In the genomic region with DNA sequence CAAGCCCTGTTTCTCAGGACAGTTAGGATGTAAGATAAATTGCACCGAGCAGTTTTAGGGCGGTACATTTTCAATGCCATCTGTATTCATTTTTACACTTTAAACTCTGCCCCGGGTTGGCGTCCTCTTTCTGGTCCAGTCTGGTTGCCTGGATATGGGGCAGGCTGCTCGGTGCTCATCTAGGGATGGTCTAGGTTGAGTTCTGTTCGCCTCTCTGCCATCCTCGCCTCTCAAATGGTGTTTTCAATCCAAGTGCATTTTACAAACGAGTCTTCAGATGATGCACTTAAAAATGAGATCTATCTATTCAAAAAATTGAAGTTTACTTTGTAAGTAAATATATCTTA, we compare ENCODE assay signal across 9 mouse cellular contexts. TPM values are rescaled to one million over a fixed set of nuclear protein-coding genes. Genes with fewer than 3 reads are reported as not detected.
A peak's percentile ranks its signal among the peaks of the same experiment; 100 is the strongest.
DNase-seq lines count a peak whose midpoint lies in the region; ATAC-seq and TF ChIP-seq lines count a peak whose summit lies in the region.
"Had no signal": no experiment of that assay in that cellular context is flagged by ENCODE, and none has a peak within 500 bp of the region (broad histone marks: within the 10 kb centered on the region; RNA-seq: fewer than 3 reads in every experiment).

No protein-coding gene starts in this region.

- H3K4me1 ChIP-seq in kidney, postnatal 0 days (replicated peaks; ENCODE audit: insufficient read depth, low read length): no peaks in the 10 kb centered on the region
- H3K4me1 ChIP-seq in embryonic facial prominence, embryonic 10.5 days: peaks cover 10% of the 10 kb centered on the region
- H3K4me1 ChIP-seq in hindbrain, embryonic 16.5 days (ENCODE audit: control insufficient read depth, insufficient read depth, low read depth, low read length): no peaks in the 10 kb centered on the region
- H3K4me1 ChIP-seq in midbrain, embryonic 16.5 days (ENCODE audit: control insufficient read depth, insufficient read depth, low read length): no peaks in the 10 kb centered on the region

- H3K9ac ChIP-seq in kidney, postnatal 0 days (ENCODE audit: low read depth, low read length): peak overlapping the region; percentile 54
- peak overlapping the region; percentile 83 for H3K9ac ChIP-seq in hindbrain, embryonic 16.5 days (ENCODE audit: low read depth, low read length)
- H3K9ac ChIP-seq in midbrain, embryonic 16.5 days (ENCODE audit: low read depth, low read length): peak overlapping the region; percentile 80

- peak; percentile 1; the same call in 1 of the 2 replicates for ATAC-seq in kidney, postnatal 0 days (replicated peaks; ENCODE audit: low FRiP score, low read depth)
- ATAC-seq in hindbrain, embryonic 16.5 days: 0 out of 2 replicates have a peak, but pooled peaks have one; percentile 2
- ATAC-seq in midbrain, embryonic 16.5 days: peak; percentile 25

- no peaks in the 10 kb centered on the region for H3K36me3 ChIP-seq in kidney, postnatal 0 days (ENCODE audit: insufficient read depth, low read length)
- no peaks in the 10 kb centered on the region for H3K36me3 ChIP-seq in embryonic facial prominence, embryonic 10.5 days (replicated peaks)
- no peaks in the 10 kb centered on the region for H3K36me3 ChIP-seq in hindbrain, embryonic 16.5 days (ENCODE audit: control insufficient read depth, insufficient read depth, low read length)
- no peaks in the 10 kb centered on the region for H3K36me3 ChIP-seq in midbrain, embryonic 16.5 days (ENCODE audit: control insufficient read depth, insufficient read depth, low read length)

- peak overlapping the region; percentile 31; the same call in 1 of the 2 replicates for H3K27ac ChIP-seq in kidney, postnatal 0 days
- H3K27ac ChIP-seq in embryonic facial prominence, embryonic 10.5 days (replicated peaks): peak overlapping the region; percentile 76
- H3K27ac ChIP-seq in hindbrain, embryonic 16.5 days (ENCODE audit: low read depth, low read length): peak overlapping the region; percentile 56; the same call in 1 of the 2 replicates
- H3K27ac ChIP-seq in midbrain, embryonic 16.5 days (ENCODE audit: low read length): peak overlapping the region; percentile 53; the same call in 1 of the 2 replicates

- DNase-seq in kidney, postnatal 0 days (ENCODE audit: low spot score): no peak
- DNase-seq in kidney, adult 8-10 months: no peak
- no peak for DNase-seq in embryonic facial prominence, embryonic 10.5 days (ENCODE audit: low spot score)
- no peak for DNase-seq in adrenal gland, postnatal 36 days
- no peak for DNase-seq in thymus, adult 18-20 months
- DNase-seq in cerebellum, adult 11 months: no peak

- H3K27me3 ChIP-seq in kidney, postnatal 0 days (ENCODE audit: insufficient read depth, low read length): no peaks in the 10 kb centered on the region
- H3K27me3 ChIP-seq in embryonic facial prominence, embryonic 10.5 days (replicated peaks; ENCODE audit: low read depth, poor library complexity, severe bottlenecking): no peaks in the 10 kb centered on the region
- H3K27me3 ChIP-seq in hindbrain, embryonic 16.5 days (replicated peaks; ENCODE audit: control insufficient read depth, insufficient read depth, low read length): no peaks in the 10 kb centered on the region
- no peaks in the 10 kb centered on the region for H3K27me3 ChIP-seq in midbrain, embryonic 16.5 days (ENCODE audit: control insufficient read depth, insufficient read depth, low read depth, low read length)

- peak overlapping the region; percentile 95 for H3K4me2 ChIP-seq in kidney, postnatal 0 days (ENCODE audit: low read length)
- H3K4me2 ChIP-seq in hindbrain, embryonic 16.5 days (ENCODE audit: low read length): peak overlapping the region; percentile 96
- peak overlapping the region; percentile 94 for H3K4me2 ChIP-seq in midbrain, embryonic 16.5 days (ENCODE audit: low read length)

- TF ChIP-seq CTCF in kidney, postnatal 0 days (IDR thresholded peaks at IDR 0.05; ENCODE audit: low read depth): no peak

- no peaks in the 10 kb centered on the region for H3K9me3 ChIP-seq in kidney, postnatal 0 days (replicated peaks; ENCODE audit: low read length)
- H3K9me3 ChIP-seq in embryonic facial prominence, embryonic 10.5 days: no peaks in the 10 kb centered on the region
- no peaks in the 10 kb centered on the region for H3K9me3 ChIP-seq in hindbrain, embryonic 16.5 days (ENCODE audit: control insufficient read depth, low read length)
- H3K9me3 ChIP-seq in midbrain, embryonic 16.5 days (replicated peaks; ENCODE audit: control insufficient read depth, low read length, poor library complexity, severe bottlenecking): no peaks in the 10 kb centered on the region

- peak overlapping the region; percentile 50 for H3K4me3 ChIP-seq in kidney, postnatal 0 days (replicated peaks; ENCODE audit: low read depth, low read length)
- H3K4me3 ChIP-seq in embryonic facial prominence, embryonic 10.5 days: peak overlapping the region; percentile 78
- peak overlapping the region; percentile 75 for H3K4me3 ChIP-seq in hindbrain, embryonic 16.5 days (ENCODE audit: low read length)
- H3K4me3 ChIP-seq in midbrain, embryonic 16.5 days (ENCODE audit: low read depth, low read length): peak overlapping the region; percentile 72

- WGBS in kidney, postnatal 0 days: 4% methylated on average over 8 of the region's 8 CpGs
- 8% methylated on average over 8 of the region's 8 CpGs for WGBS in embryonic facial prominence, embryonic 10.5 days
- WGBS in hindbrain, embryonic 16.5 days: 4% methylated on average over 8 of the region's 8 CpGs
- WGBS in midbrain, embryonic 16.5 days: 4% methylated on average over 8 of the region's 8 CpGs

RNA-seq across cellular contexts. Expression of a gene that starts 0.5 kb away (rescaled TPM):
- polyA plus RNA-seq in kidney, postnatal 0 days (2015; fragmentation: Nextera tagmentation; extraction: Ambion mirVana): 2.7 and 2.8 TPM in 2 replicates
- 1.3 TPM in 2 replicates for polyA plus RNA-seq in embryonic facial prominence, embryonic 10.5 days (2016; fragmentation: Nextera tagmentation; extraction: Ambion mirVana)
- polyA plus RNA-seq in hindbrain, embryonic 16.5 days (2015; fragmentation: Nextera tagmentation; extraction: Ambion mirVana): 2.9 and 4.6 TPM in 2 replicates
- 3.2 and 3.3 TPM in 2 replicates for polyA plus RNA-seq in midbrain, embryonic 16.5 days (2015; fragmentation: Nextera tagmentation; extraction: Ambion mirVana)
- 1 to 10 TPM; 2.0 to 5.5 TPM for total RNA-seq in adrenal gland, postnatal 36 days (2021)

RNA-seq across cellular contexts. Expression of a gene that starts 25.5 kb away (rescaled TPM):
- 0.88 and 1.2 TPM in 2 replicates for polyA plus RNA-seq in kidney, postnatal 0 days (2015; fragmentation: Nextera tagmentation; extraction: Ambion mirVana)
- not detected in 2 replicates for polyA plus RNA-seq in embryonic facial prominence, embryonic 10.5 days (2016; fragmentation: Nextera tagmentation; extraction: Ambion mirVana)
- not detected in 2 replicates for polyA plus RNA-seq in hindbrain, embryonic 16.5 days (2015; fragmentation: Nextera tagmentation; extraction: Ambion mirVana)
- not detected in 2 replicates for polyA plus RNA-seq in midbrain, embryonic 16.5 days (2015; fragmentation: Nextera tagmentation; extraction: Ambion mirVana)
- not detected for total RNA-seq in adrenal gland, postnatal 36 days (2021)
- total RNA-seq: granulocyte monocyte progenitor cell, adult 5-6 weeks had no signal

RNA-seq across cellular contexts. Expression of a gene that starts 40.7 kb away (rescaled TPM):
- not detected in 2 replicates for polyA plus RNA-seq in kidney, postnatal 0 days (2015; fragmentation: Nextera tagmentation; extraction: Ambion mirVana)
- not detected in 2 replicates for polyA plus RNA-seq in embryonic facial prominence, embryonic 10.5 days (2016; fragmentation: Nextera tagmentation; extraction: Ambion mirVana)
- not detected in 2 replicates for polyA plus RNA-seq in hindbrain, embryonic 16.5 days (2015; fragmentation: Nextera tagmentation; extraction: Ambion mirVana)
- not detected in 2 replicates for polyA plus RNA-seq in midbrain, embryonic 16.5 days (2015; fragmentation: Nextera tagmentation; extraction: Ambion mirVana)
- total RNA-seq in adrenal gland, postnatal 36 days (2021): not detected
- total RNA-seq: granulocyte monocyte progenitor cell, adult 5-6 weeks had no signal
